Mouse (Mus musculus) stomach, embryonic 14.5 days (tissue): ENCODE results near the gene Casz1. TPM values are rescaled to one million over a fixed set of nuclear protein-coding genes. Genes with fewer than 3 reads are reported as not detected.

Source experiments
- ATAC-seq: fragments of 200-750 bp; cut with Nextera tagmentation; 2 replicates; pipeline ENCODE4 v1.8.0; 2017; ENCODE audit warnings: low read depth, moderate TSS enrichment; ENCODE audit not compliant: insufficient number of reproducible peaks, insufficient read depth, low FRiP score
- H3K27ac ChIP-seq: fragments of 300-500 bp; sonication (generic); 2 replicates; pipeline ENCODE4 v1.5.1; 2014; ENCODE audit warnings: mild to moderate bottlenecking, low read length, moderate library complexity, mixed read lengths
- H3K27me3 ChIP-seq: fragments of 300-500 bp; sonication (generic); 2 replicates; pipeline ENCODE4 v1.6.1; 2014; ENCODE audit warnings: low read length, control low read depth, mixed read lengths; ENCODE audit not compliant: control insufficient read depth, insufficient read depth
- H3K36me3 ChIP-seq: fragments of 300-500 bp; sonication (generic); 2 replicates; pipeline ENCODE4 v1.6.1; 2014; ENCODE audit warnings: mild to moderate bottlenecking, control low read depth, low read length, moderate library complexity, mixed read lengths; ENCODE audit not compliant: control insufficient read depth, insufficient read depth
- H3K4me1 ChIP-seq: fragments of 300-500 bp; sonication (generic); 2 replicates; pipeline ENCODE4 v1.6.1; 2014; ENCODE audit warnings: low read length, control low read depth, mixed read lengths; ENCODE audit not compliant: control insufficient read depth, insufficient read depth
- H3K4me2 ChIP-seq: fragments of 300-500 bp; sonication (generic); replicated peaks from 2 replicates; pipeline ENCODE4 v1.6.1; 2014; ENCODE audit warnings: low read depth, low read length, control low read depth
- H3K4me3 ChIP-seq: fragments of 300-500 bp; sonication (generic); 2 replicates; pipeline ENCODE4 v1.5.1; 2014; ENCODE audit warnings: low read depth, low read length, control low read depth
- H3K9ac ChIP-seq: fragments of 300-500 bp; sonication (generic); replicated peaks from 2 replicates; pipeline ENCODE4 v1.6.1; 2014; ENCODE audit warnings: low read depth, mild to moderate bottlenecking, control low read depth, low read length, moderate library complexity, mixed read lengths
- H3K9me3 ChIP-seq: fragments of 300-500 bp; sonication (generic); 2 replicates; pipeline ENCODE4 v1.6.1; 2016; ENCODE audit warnings: low read depth, low read length, control low read depth; ENCODE audit not compliant: control insufficient read depth
- WGBS: fragments of 180-500 bp; shearing (Covaris S2); extraction: QIAGEN DNeasy Blood & Tissue Kit; methylation state at CpG from one replicate; pipeline ENCODE4 v1.1.7; 2014; 5-methylcytosine and 5-hydroxymethylcytosine counted together
- polyA plus RNA-seq: library from polyadenylated mRNA; unstranded; fragments of >200 nt; fragmentation: Nextera tagmentation; extraction: Ambion mirVana; gene quantifications from 2 replicates; pipeline ENCODE4 v1.2.1, GENCODE M21; 2014

Gene Casz1
- polyA plus RNA-seq, 1 experiment from 2014 or later, result 10.3 TPM

DNA sequence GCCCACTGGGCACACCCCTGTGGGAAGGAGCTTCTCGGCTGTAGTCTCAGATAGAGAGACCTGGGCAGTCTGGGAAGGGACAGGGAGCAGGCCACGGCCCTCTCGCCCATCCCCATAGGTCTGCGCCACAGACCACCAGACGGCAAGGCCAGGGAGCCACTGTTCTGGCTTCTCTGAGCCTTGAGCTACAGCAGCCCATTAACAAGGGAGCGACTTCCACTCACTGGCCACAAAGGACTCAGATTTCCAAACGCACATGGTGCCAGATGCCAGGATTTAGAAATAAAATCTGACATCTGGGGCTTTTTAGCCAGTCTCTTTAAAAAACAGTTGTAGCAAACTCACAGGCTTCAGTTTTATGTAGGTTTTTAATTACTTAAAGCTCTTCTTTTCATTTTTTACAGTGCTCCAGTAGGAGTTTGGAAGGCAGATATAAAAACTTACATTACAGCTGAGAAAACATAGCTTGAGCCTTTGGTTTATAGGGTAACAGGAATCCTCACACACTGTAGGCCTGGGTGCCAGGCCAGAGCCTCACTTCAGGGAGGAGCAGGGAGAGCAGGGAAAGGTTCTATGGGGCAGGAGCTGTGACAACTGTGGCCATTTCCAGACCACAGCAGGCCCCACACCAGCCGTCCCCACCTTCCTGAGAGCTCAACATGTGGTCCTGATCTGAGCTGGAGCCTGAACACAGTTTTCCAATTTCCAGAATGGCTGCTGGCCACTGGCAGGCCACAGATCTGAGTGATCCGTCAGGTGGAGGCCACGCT, 160.5 kb downstream of the Casz1 start:
- no peak for ATAC-seq
- Histone ChIP-seq H3K27ac (no peak overlapping the region), H3K4me2 (no peak overlapping the region)

DNA sequence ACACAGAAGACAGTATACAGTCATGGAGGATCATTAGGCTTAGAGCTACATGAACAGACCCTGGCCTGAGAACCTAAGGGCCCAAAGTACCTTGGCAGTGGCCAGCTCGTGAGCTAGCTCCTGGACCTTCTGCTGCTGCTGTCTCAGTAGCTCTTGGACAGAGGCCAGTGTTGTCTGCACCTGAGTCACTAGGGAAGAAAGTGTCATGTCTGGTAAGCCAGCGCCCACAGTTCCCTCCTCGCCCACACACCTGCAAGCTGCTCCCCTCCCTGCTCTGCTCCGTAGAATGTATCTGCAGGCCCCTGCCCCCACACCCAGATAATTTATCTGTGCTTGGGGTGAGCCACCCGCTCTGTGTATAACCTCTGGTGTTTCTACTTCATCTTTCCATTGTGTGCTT, 161.9 kb downstream of the Casz1 start:
- H3K36me3 ChIP-seq, result peaks cover 6% of the 10 kb centered on the region
- H3K4me2 ChIP-seq, result no peak overlapping the region
- no peaks in the 10 kb centered on the region for H3K9me3 ChIP-seq
- no peak overlapping the region for H3K27ac ChIP-seq
- no peak overlapping the region for H3K4me3 ChIP-seq
- no peak overlapping the region for H3K9ac ChIP-seq
- H3K27me3 ChIP-seq, result no peaks in the 10 kb centered on the region
- whole genome bisulfite sequencing, result 76% methylated on average over 5 of the region's 5 CpGs
- H3K4me1 ChIP-seq, result peaks cover 21% of the 10 kb centered on the region
- no peak for ATAC-seq

More for the DNA sequence above, 160.5 kb downstream of the Casz1 start:
- Histone ChIP-seq H3K4me1 (peaks cover 20% of the 10 kb centered on the region), H3K27me3 (no peaks in the 10 kb centered on the region), H3K9me3 (no peaks in the 10 kb centered on the region), H3K4me3 (no peak overlapping the region), H3K9ac (no peak overlapping the region), H3K36me3 (peaks cover 7% of the 10 kb centered on the region)
- 82% methylated on average over 10 of the region's 10 CpGs for WGBS

DNA sequence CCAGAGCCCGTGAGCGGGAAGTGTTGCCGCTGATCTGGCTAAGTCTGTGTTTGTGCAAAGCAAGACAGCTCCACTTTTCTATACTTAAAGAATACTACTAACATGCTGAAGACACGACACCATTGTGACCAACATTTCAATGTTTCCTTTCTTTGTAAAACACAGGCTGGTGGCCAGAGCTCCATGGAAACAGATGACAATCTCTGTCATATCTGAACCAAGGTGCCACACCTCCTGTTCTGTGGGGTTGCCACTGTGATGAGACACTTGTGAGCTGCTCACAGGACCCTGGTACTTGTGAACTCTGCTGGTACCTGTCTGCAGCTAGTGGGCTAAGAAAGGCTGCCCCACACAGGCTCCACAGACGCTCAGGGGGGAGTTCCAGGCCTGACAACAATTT, 164.6 kb downstream of the Casz1 start:
- no peak for ATAC-seq
- 68% methylated on average over 5 of the region's 5 CpGs for WGBS
- Histone ChIP-seq H3K4me1 (peaks cover 29% of the 10 kb centered on the region), H3K27ac (no peak overlapping the region; the same call in 1 of the 2 replicates), H3K4me2 (no peak overlapping the region), H3K36me3 (no peaks in the 10 kb centered on the region), H3K9me3 (no peaks in the 10 kb centered on the region), H3K9ac (no peak overlapping the region), H3K4me3 (no peak overlapping the region), H3K27me3 (no peaks in the 10 kb centered on the region)

DNA sequence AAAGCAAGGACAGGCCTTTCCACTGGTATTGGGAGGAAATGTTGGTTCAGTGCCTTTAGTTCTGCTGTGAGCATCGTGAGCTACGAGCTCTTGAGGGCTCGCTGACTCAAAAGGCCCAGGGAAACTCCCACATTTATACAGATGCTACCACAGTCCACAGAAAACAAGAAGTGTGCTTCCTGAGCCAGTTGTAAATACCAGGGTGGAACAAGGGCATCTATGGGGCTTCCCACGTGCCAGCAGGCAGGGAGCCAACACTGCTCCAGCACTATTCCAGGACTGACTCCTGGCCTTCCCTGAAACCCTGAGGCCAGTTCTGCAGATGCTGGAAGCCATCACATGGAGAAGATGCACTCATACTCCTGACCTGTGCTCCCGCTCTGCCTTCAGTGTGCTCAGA, 165.4 kb downstream of the Casz1 start:
- H3K4me2 ChIP-seq, result no peak overlapping the region
- no peak overlapping the region for H3K9ac ChIP-seq
- no peak overlapping the region for H3K4me3 ChIP-seq
- no peaks in the 10 kb centered on the region for H3K36me3 ChIP-seq
- ATAC-seq, result no peak
- no peak overlapping the region for H3K27ac ChIP-seq
- no peaks in the 10 kb centered on the region for H3K27me3 ChIP-seq
- 73% methylated on average over 5 of the region's 5 CpGs for WGBS
- H3K9me3 ChIP-seq, result no peaks in the 10 kb centered on the region
- H3K4me1 ChIP-seq, result peaks cover 29% of the 10 kb centered on the region

DNA sequence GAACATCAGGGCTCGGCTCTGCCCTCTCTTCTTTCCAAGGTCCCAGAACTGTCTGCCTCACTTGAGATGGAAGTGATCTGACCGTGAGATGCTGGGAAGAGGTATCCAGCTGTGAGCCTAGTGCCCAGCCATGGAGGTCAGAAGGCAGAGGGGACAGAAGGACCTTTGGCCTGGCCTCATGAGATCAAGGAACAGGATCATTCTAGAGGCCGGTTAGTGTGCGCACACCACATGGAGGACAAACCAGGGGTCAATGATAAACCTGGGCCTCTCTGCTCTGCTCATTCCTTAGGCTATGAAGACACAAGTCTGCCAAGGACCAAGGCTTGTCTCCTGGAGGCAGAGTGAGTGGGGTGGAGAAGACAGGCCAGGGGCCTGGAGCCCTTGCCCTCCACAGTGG, 166.5 kb downstream of the Casz1 start:
- WGBS, result 78% methylated on average over 4 of the region's 4 CpGs
- no peak overlapping the region for H3K4me3 ChIP-seq
- no peak overlapping the region for H3K9ac ChIP-seq
- no peaks in the 10 kb centered on the region for H3K9me3 ChIP-seq
- H3K27ac ChIP-seq, result no peak overlapping the region
- no peak overlapping the region for H3K4me2 ChIP-seq
- ATAC-seq, result no peak
- no peaks in the 10 kb centered on the region for H3K36me3 ChIP-seq
- no peaks in the 10 kb centered on the region for H3K27me3 ChIP-seq
- H3K4me1 ChIP-seq, result peaks cover 28% of the 10 kb centered on the region

DNA sequence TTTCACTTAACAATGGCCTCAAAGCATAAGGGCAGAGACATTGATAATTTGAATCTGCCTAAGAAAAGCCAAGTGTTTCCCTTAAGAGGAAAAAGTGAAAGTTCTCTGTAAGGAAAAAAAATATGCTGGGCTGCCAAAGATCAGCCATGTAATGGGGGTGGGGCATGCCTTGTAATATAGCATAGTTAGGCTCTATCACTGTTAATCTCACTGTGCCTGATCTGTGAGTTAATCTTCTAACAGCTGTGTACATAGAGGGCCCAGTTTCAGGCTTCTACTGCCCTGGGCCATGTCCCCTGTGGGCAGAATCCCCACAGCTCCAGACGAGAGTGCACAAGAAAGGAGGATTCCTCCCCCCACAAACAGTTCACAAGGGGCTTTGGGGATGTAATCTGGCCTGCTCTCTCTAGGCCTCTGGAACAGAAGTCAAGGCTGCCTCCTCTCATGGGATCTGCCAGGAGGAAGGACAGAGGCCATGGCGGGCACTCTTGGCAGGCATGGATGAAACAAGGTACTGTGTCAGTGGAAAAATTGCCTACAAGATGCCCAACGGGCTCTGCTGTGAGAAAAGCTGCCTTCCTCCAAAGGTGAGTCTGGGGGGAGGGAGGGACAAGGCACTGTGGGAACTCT, 167.5 kb downstream of the Casz1 start:
- 55% methylated on average over 3 of the region's 3 CpGs for WGBS
- no peak overlapping the region for H3K9ac ChIP-seq
- H3K27me3 ChIP-seq, result no peaks in the 10 kb centered on the region
- no peaks in the 10 kb centered on the region for H3K36me3 ChIP-seq
- no peaks in the 10 kb centered on the region for H3K9me3 ChIP-seq
- ATAC-seq, result no peak
- H3K27ac ChIP-seq, result no peak overlapping the region
- H3K4me2 ChIP-seq, result no peak overlapping the region
- peaks cover 24% of the 10 kb centered on the region for H3K4me1 ChIP-seq
- no peak overlapping the region for H3K4me3 ChIP-seq

DNA sequence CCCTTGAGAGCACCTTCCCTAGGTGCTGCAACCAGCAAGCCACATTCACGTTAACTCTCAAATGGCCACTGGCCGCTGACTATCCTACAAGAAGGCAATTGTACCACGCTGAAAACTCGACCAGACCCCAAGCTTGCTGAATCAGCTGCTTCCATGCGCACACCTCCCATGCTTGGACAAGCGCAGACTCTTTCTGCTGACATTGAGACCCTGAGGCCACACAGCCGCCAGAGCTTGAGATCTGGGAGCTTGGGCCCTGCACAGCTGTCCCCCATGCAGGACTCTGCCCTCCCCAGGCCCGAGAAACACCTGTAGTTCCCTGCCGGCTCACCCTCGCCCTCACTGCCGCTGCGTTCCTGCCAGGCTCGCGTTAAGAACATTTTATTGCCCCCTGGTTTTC, 168.5 kb downstream of the Casz1 start:
- Histone ChIP-seq H3K27me3 (no peaks in the 10 kb centered on the region), H3K4me2 (no peak overlapping the region), H3K9ac (no peak overlapping the region), H3K4me1 (peaks cover 19% of the 10 kb centered on the region), H3K36me3 (no peaks in the 10 kb centered on the region), H3K9me3 (no peaks in the 10 kb centered on the region), H3K4me3 (no peak overlapping the region), H3K27ac (no peak overlapping the region)
- 83% methylated on average over 14 of the region's 14 CpGs for WGBS
- no peak for ATAC-seq

DNA sequence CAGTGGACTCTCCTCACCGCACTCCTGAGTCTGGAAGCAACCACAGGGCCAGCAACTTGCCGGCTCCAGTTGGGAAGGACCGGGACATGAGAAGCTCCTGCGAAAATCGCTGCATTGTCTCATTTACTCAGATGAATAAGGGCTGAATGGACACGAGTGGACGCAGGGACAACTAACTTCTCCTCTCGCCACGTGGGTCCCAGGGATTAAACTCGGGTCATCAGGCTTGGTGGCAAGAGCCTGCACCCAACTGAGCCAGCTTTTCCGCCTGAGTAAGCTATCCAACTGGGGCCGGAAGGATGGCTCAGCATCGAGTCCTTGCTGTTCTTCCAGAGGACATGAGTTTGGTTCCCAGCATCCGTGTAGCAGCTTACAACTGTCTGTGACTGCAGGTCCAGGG, 169.2 kb downstream of the Casz1 start:
- Histone ChIP-seq H3K4me1 (peaks cover 13% of the 10 kb centered on the region), H3K36me3 (no peaks in the 10 kb centered on the region), H3K27me3 (no peaks in the 10 kb centered on the region), H3K27ac (no peak overlapping the region), H3K4me2 (no peak overlapping the region), H3K9me3 (no peaks in the 10 kb centered on the region), H3K9ac (no peak overlapping the region), H3K4me3 (no peak overlapping the region)
- ATAC-seq, result no peak
- WGBS, result 82% methylated on average over 14 of the region's 14 CpGs
